Mouse (Mus musculus) telencephalon, adult 2 months (tissue): ENCODE data around the gene Gm39566.

Experiments
- DNase-seq: peaks from one replicate; pipeline ENCODE4 v3.0.0-alpha.2; 2011; ENCODE audit warnings: low read depth, low spot score

Gm39566 gene

GRCm38 (mm10) chr11:69761868-69762267 is 53.2 kb downstream of the Gm39566 start, which contains the start of gene Slc35g3:
Slc35g3 (minus strand) TSS chr11:69761968.
- no peak for DNase-seq
